Mouse (Mus musculus) brown adipose tissue, adult 24 weeks (tissue): ENCODE data around the gene Plcd1. TPM values are rescaled to one million over a fixed set of nuclear protein-coding genes. Genes with fewer than 3 reads are reported as not detected.
A peak's percentile ranks its signal among the peaks of the same experiment; 100 is the strongest.

ENCODE experiments used
- H3K27ac ChIP-seq: fragments of 200-500 bp; replicated peaks from 2 replicates; pipeline ENCODE4 v1.5.1; 2012; ENCODE audit warnings: low read depth, mild to moderate bottlenecking, low read length
- H3K4me1 ChIP-seq: fragments of 200-500 bp; 2 replicates; pipeline ENCODE4 v1.6.1; 2012; ENCODE audit warnings: low read length, mixed read lengths; ENCODE audit not compliant: control insufficient read depth, insufficient read depth, insufficient read length
- H3K4me3 ChIP-seq: fragments of 200-500 bp; 2 replicates; pipeline ENCODE4 v1.5.1; 2012; ENCODE audit warnings: low read depth, mild to moderate bottlenecking, low read length, moderate library complexity; ENCODE audit not compliant: insufficient read depth
- polyA plus RNA-seq: library from polyadenylated mRNA; stranded (reverse); fragments of >200 nt; gene quantifications from 2 replicates; pipeline ENCODE4 v1.2.4, GENCODE M21; 2012; ENCODE audit not compliant: missing spikeins, insufficient read depth, insufficient read length

Gene Plcd1
- polyA plus RNA-seq, 1 experiment = 12.0 TPM

DNA sequence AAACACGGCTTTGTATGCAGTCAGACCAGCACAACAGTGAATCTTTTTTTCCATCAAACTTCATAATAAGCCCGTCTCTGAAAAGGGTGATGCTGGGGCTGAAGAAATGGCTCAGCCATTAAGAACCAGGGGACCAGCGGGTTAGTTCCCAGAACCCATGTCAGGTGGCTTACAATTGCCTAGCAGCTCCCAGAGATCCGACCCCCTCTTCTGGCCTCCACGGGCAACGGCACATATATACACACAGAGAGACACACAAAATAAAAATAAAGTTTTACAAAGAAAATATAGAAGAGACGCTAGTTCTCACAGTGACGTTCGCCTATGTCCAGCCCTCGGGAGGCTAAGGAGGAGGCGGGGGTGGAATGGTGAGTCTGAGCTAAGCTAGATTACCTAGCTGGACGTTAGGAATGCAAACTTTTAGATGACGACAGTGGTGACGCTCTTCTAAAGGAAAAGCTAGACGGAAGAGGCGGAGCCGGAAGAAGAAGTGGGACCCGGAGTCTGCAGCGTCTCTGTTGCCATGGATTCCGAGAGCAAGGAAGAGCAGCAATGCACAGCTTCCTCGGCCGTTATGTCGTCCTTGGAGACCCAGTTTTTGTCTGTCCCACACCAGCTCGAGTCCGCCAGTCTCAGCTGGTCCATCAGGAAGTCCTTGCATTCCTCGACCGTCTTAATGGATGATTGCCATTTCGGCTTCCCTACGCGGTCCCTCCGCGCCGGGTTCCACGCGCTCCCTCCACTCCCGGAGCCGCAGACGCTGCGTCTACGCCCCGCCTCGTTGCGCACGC is 8.9 kb upstream of the Plcd1 start, which contains the start of gene Dlec1:
Dlec1 (plus strand) TSS at position 487 of the 791 bp plus-strand sequence.
- Histone ChIP-seq H3K4me1 (no peaks in the 10 kb centered on the region), H3K4me3 (peak within 1 kb of the TSS; percentile 77), H3K27ac (peak within 1 kb of the TSS; percentile 56)

GRCm38 (mm10) chr9:119100177-119100898 is 7.0 kb upstream of the Plcd1 start:
- H3K4me3 ChIP-seq = no peak overlapping the region
- H3K4me1 ChIP-seq = no peaks in the 10 kb centered on the region
- H3K27ac ChIP-seq = no peak overlapping the region

- Histone ChIP-seq H3K4me1 (peaks cover 17% of the 10 kb centered on the region), H3K27ac (no peak overlapping the region), H3K4me3 (no peak overlapping the region)
Measured at GRCm38 (mm10) chr9:119094462-119095109, 1.3 kb upstream of the Plcd1 start.

DNA sequence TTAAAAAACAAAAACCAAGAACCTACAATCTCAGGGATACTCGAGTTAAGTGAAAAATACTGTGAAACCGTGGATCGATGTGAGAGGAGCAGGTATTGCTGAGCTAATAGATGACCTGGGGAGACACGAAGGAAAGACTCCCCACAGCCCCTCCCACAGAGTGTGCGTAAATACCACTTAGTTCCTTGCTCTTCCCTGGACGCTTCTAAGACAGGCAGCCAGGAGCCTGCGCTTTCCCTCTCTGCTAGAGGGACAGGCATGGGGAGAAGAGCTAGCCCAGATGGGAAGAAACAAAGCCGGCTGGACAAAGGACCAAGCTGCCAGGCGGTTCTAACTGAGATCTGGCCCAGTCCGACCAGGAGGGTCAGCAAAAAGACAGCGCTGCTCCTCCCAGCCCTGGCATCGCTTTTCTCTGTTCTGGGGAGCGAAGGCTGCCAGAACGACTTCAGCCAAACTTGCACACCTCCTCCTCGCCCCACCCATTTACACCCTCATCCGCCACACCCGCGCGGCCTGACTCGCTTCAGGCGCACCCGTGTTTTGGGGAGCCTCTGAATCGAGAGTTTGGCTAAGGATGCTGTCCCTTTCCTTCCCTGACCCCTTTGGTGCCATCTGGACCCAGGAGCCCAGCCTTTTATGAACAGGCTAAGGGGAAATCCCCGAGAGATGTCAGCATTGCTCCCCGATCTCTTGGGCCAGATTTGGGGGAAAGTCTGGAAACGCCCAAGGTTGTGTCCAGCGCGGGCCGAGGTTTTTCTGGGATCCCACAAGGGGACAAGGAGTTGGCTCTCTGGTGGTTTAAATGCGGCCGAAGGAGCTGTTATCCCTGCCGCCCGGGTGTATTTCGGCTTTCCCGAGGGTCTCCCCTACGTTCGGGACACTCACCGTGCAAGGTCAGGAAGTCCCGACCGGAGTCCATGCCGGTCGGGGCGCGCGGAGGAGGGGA is 556 bp downstream of the Plcd1 start:
- peaks cover 17% of the 10 kb centered on the region for H3K4me1 ChIP-seq
- peak overlapping the region; percentile 92 for H3K4me3 ChIP-seq
- peak overlapping the region; percentile 10; the same call in 1 of the 2 replicates for H3K27ac ChIP-seq

GRCm38 (mm10) chr9:119091581-119092310 is 1.6 kb downstream of the Plcd1 start:
- Histone ChIP-seq H3K4me3 (peak overlapping the region; percentile 92), H3K4me1 (peaks cover 20% of the 10 kb centered on the region), H3K27ac (peak overlapping the region; percentile 10; the same call in 1 of the 2 replicates)

GRCm38 (mm10) chr9:119090462-119090861 is 2.8 kb downstream of the Plcd1 start:
- H3K4me1 ChIP-seq = peaks cover 23% of the 10 kb centered on the region
- peak overlapping the region; percentile 69 for H3K27ac ChIP-seq
- H3K4me3 ChIP-seq = no peak overlapping the region

GRCm38 (mm10) chr9:119089437-119089836 is 3.9 kb downstream of the Plcd1 start:
- H3K4me3 ChIP-seq = 0 out of 2 replicates have a peak overlapping the region, but pooled peaks have one; percentile 5
- peaks cover 32% of the 10 kb centered on the region for H3K4me1 ChIP-seq
- 0 out of 2 replicates have a peak overlapping the region, but pooled peaks have one; percentile 69 for H3K27ac ChIP-seq

- peaks cover 32% of the 10 kb centered on the region for H3K4me1 ChIP-seq
- peak overlapping the region; percentile 72 for H3K4me3 ChIP-seq
- peak overlapping the region; percentile 81 for H3K27ac ChIP-seq
Measured at GRCm38 (mm10) chr9:119088148-119088801, 5.0 kb downstream of the Plcd1 start.

GRCm38 (mm10) chr9:119087309-119087708 is 6.0 kb downstream of the Plcd1 start:
- Histone ChIP-seq H3K4me3 (no peak overlapping the region; the same call in 1 of the 2 replicates), H3K27ac (no peak overlapping the region), H3K4me1 (peaks cover 28% of the 10 kb centered on the region)

DNA sequence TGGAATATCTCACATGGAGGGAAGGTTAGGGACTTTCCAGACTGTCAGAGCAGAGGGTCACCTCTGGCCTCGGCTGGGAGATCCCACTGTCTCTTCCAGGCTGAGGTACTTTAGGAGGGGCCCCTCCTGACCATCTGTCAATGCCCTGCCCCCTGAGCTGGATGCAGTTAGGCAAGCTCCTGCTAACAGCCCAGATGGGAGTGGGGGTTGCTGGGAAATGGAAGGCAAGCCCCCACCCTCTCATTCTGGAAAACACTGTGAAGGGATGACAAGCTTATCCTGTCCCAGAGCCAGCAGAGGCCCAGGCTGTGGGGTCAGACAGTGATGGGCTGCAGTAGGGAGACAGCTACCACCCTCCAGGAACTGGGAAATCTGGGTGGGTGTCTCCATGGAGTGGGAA is 6.9 kb downstream of the Plcd1 start:
- peaks cover 22% of the 10 kb centered on the region for H3K4me1 ChIP-seq
- no peak overlapping the region for H3K27ac ChIP-seq
- H3K4me3 ChIP-seq = no peak overlapping the region

- Histone ChIP-seq H3K4me3 (no peak overlapping the region), H3K4me1 (peaks cover 15% of the 10 kb centered on the region), H3K27ac (no peak overlapping the region)
Measured at GRCm38 (mm10) chr9:119083966-119084365, 9.3 kb downstream of the Plcd1 start.

DNA sequence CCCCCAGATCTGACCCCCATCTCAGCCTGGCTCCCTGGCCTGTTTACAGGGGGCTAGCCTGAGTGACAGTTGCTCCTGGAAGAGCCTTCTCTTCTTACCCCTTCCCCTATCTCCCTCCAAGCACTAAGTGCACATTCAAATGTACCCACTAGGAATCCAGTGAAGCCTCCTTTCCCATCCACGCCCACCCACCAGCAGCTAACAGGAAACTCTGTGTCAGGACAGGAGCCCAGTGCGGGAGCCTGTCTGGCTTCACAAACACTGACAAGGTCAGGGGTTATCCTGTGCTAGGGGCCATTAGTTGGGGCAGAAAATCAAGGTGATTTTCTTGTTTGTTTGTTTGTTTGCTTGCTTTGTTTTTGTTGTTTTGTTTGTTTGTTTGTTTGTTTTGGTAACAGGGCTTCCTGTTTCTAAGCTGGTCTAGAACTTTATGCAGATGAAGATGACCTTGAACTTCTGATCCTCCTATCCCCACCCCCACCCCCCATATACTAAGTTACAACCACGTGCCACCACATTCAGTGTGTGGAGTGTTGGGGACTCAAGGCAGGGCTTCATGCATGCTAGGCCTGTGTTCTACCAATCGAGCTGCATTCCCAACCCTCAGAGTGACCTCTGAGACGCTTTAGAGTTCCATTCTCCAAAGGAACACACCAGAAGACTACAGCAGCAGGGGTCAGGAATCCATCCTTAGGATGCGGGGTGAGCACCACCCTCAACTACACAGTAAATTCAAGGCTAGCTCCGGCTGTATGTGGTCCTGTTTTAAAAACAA is 10.5 kb downstream of the Plcd1 start:
- no peak overlapping the region for H3K27ac ChIP-seq
- H3K4me3 ChIP-seq = no peak overlapping the region
- peaks cover 15% of the 10 kb centered on the region for H3K4me1 ChIP-seq

- peaks cover 12% of the 10 kb centered on the region for H3K4me1 ChIP-seq
- H3K4me3 ChIP-seq = no peak overlapping the region
- H3K27ac ChIP-seq = no peak overlapping the region
Measured at GRCm38 (mm10) chr9:119082039-119082438, 11.3 kb downstream of the Plcd1 start.
